Mouse (Mus musculus) mouse trophoblast stem cell (cell line): ENCODE data around the gene Pacrg.

ENCODE experiments used
- in situ Hi-C, 2 experiments: fragments of 300-500 bp; cut with MseI, MboI; formaldehyde crosslinking; loops; 2 replicates in 1 of 2; 3 replicates in 1 of 2; pipeline ENCODE4 v1.15.1; 2025

The Pacrg gene

GRCm38 (mm10) chr17:10373727-10374126, 466.4 kb downstream of the Pacrg start:
- in situ Hi-C loops = no loop called here

GRCm38 (mm10) chr17:10372001-10372785, 467.9 kb downstream of the Pacrg start:
- in situ Hi-C loops = no loop called here

- in situ Hi-C loops = no loop called here
Measured at GRCm38 (mm10) chr17:10371472-10371871, 468.6 kb downstream of the Pacrg start.

- in situ Hi-C loops = no loop called here
Measured at GRCm38 (mm10) chr17:10370660-10371130, 469.4 kb downstream of the Pacrg start.

- in situ Hi-C loops = no loop called here
Measured at GRCm38 (mm10) chr17:10369961-10370659, 470.0 kb downstream of the Pacrg start.

- in situ Hi-C loops = no loop called here
Measured at GRCm38 (mm10) chr17:10367044-10367443, 473.1 kb downstream of the Pacrg start.

- in situ Hi-C loops = no loop called here
Measured at GRCm38 (mm10) chr17:10366577-10366976, 473.5 kb downstream of the Pacrg start.

- in situ Hi-C loops = no loop called here
Measured at GRCm38 (mm10) chr17:10365501-10366482, 474.3 kb downstream of the Pacrg start.

GRCm38 (mm10) chr17:10363151-10363550, 477.0 kb downstream of the Pacrg start:
- in situ Hi-C loops = no loop called here

- in situ Hi-C loops = no loop called here
Measured at GRCm38 (mm10) chr17:10361882-10362291, 478.2 kb downstream of the Pacrg start.

- in situ Hi-C loops = no loop called here
Measured at GRCm38 (mm10) chr17:10360738-10361137, 479.4 kb downstream of the Pacrg start.

- in situ Hi-C loops = no loop called here
Measured at GRCm38 (mm10) chr17:10359466-10359865, 480.6 kb downstream of the Pacrg start.

GRCm38 (mm10) chr17:10357348-10357747, 482.8 kb downstream of the Pacrg start:
- in situ Hi-C loops = no loop called here

- in situ Hi-C loops = no loop called here
Measured at GRCm38 (mm10) chr17:10356294-10356693, 483.8 kb downstream of the Pacrg start.

- in situ Hi-C loops = no loop called here
Measured at GRCm38 (mm10) chr17:10355746-10356145, 484.4 kb downstream of the Pacrg start.
